Mouse (Mus musculus) midbrain, embryonic 11.5 days (tissue): Measurements from ENCODE around the gene Tpcn1. TPM values are rescaled to one million over a fixed set of nuclear protein-coding genes. Genes with fewer than 3 reads are reported as not detected.

Experiments used
- ATAC-seq: fragments of 200-750 bp; cut with Nextera tagmentation; 2 replicates; pipeline ENCODE4 v1.8.0; 2017; ENCODE audit warnings: moderate TSS enrichment, moderate library complexity; ENCODE audit not compliant: low FRiP score
- DNase-seq: peaks from one replicate; pipeline ENCODE4 v3.0.0; 2015; ENCODE audit warnings: low spot score; ENCODE audit errors: missing footprints
- H3K27ac ChIP-seq: fragments of 300-500 bp; sonication (generic); 2 replicates; pipeline ENCODE4 v1.5.1; 2014; ENCODE audit warnings: low read depth, low read length
- H3K27me3 ChIP-seq: fragments of 300-500 bp; sonication (generic); 2 replicates; pipeline ENCODE4 v1.6.1; 2014; ENCODE audit warnings: mild to moderate bottlenecking, low read length, moderate library complexity, mixed read lengths; ENCODE audit not compliant: control insufficient read depth, insufficient read depth
- H3K36me3 ChIP-seq: fragments of 300-500 bp; sonication (generic); 2 replicates; pipeline ENCODE4 v1.6.1; 2014; ENCODE audit warnings: mild to moderate bottlenecking, low read length, moderate library complexity, mixed read lengths; ENCODE audit not compliant: control insufficient read depth, insufficient read depth
- H3K4me1 ChIP-seq: fragments of 300-500 bp; sonication (generic); 2 replicates; pipeline ENCODE4 v1.6.1; 2014; ENCODE audit warnings: low read length; ENCODE audit not compliant: control insufficient read depth, insufficient read depth
- H3K4me2 ChIP-seq: fragments of 300-500 bp; sonication (generic); 2 replicates; pipeline ENCODE4 v1.6.1; 2014; ENCODE audit warnings: mild to moderate bottlenecking, moderate library complexity
- H3K4me3 ChIP-seq: fragments of 300-500 bp; sonication (generic); 2 replicates; pipeline ENCODE4 v1.5.1; 2014; ENCODE audit warnings: low read depth, low read length
- H3K9ac ChIP-seq: fragments of 300-500 bp; sonication (generic); 2 replicates; pipeline ENCODE4 v1.6.1; 2014; ENCODE audit warnings: low read length
- H3K9me3 ChIP-seq: fragments of 300-500 bp; sonication (generic); 2 replicates; pipeline ENCODE4 v1.6.1; 2016; ENCODE audit warnings: low read length; ENCODE audit not compliant: control insufficient read depth
- WGBS: fragments of 180-500 bp; shearing (Covaris S2); extraction: QIAGEN DNeasy Blood & Tissue Kit; methylation state at CpG from one replicate; pipeline ENCODE4 v1.1.7; 2014; 5-methylcytosine and 5-hydroxymethylcytosine counted together
- polyA plus RNA-seq: library from polyadenylated mRNA; unstranded; fragments of >200 nt; fragmentation: Nextera tagmentation; extraction: Ambion mirVana; gene quantifications from 2 replicates; pipeline ENCODE4 v1.2.1, GENCODE M21; 2014

The Tpcn1 gene
- polyA plus RNA-seq, 1 experiment from 2014 or later = 10.8 TPM

DNA sequence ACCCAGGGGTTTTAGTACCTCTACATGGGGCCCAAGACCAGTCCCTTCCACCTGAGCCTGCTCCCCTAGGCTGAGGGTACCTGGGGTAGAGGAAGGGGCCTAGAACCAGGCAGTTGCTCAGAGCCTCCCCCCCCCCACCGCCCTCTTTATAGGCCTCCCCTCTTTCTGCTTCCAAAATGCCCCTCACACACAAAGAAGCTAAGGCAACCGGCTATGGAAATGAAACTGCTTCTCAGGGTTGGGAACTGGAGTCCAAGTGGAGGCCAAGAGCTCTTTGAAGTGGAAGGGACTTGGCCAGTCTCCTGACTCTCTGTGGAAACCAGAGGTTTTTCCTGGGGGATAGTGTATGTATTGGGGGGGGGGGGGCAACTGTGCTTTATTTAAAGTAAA, 53.8 kb downstream of the Tpcn1 start:
- ATAC-seq (no peak), DNase-seq (no peak)
- Histone ChIP-seq H3K9ac (no peak overlapping the region), H3K9me3 (no peaks in the 10 kb centered on the region), H3K4me2 (no peak overlapping the region), H3K4me3 (no peak overlapping the region), H3K36me3 (no peaks in the 10 kb centered on the region), H3K4me1 (no peaks in the 10 kb centered on the region), H3K27me3 (no peaks in the 10 kb centered on the region), H3K27ac (no peak overlapping the region)
- WGBS = 60% methylated on average over 2 of the region's 2 CpGs

DNA sequence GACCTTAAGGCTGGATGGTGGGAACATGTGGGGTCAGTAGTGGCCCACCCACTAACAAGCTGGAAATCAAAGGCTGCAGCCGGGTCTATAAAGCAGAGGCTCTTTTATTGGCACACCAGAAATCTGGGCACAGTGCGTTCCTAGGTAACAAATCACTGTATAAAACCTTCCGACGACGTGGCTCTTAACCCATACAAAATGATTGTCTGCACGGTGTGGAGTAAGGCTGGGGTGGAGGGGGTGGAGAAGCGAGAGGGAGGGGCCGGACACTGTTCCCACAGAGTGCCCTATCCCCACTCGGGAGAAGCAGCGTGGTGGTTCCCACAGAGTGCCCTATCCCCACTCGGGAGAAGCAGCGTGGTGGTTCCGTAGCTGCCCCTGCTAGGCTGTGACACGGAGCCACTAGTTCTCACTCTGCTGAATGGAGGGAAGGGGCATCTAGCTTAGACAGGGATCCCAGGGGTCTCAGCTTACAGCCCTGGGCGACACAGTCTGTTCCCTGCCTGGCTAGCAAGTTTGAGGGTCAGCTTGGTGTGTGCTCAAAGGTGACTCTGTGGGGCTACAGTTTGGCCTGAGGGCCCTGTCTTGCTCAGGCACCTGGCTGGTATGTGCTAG, 54.3 kb downstream of the Tpcn1 start:
- no peaks in the 10 kb centered on the region for H3K36me3 ChIP-seq
- no peaks in the 10 kb centered on the region for H3K4me1 ChIP-seq
- H3K27me3 ChIP-seq = no peaks in the 10 kb centered on the region
- no peak overlapping the region for H3K27ac ChIP-seq
- H3K9me3 ChIP-seq = no peaks in the 10 kb centered on the region
- DNase-seq (no peak), ATAC-seq (no peak)
- no peak overlapping the region for H3K9ac ChIP-seq
- no peak overlapping the region for H3K4me3 ChIP-seq
- no peak overlapping the region for H3K4me2 ChIP-seq
- WGBS = 75% methylated on average over 15 of the region's 15 CpGs

GRCm38 (mm10) chr5:120531631-120532030, 56.8 kb downstream of the Tpcn1 start:
- Histone ChIP-seq H3K9me3 (no peaks in the 10 kb centered on the region), H3K4me2 (no peak overlapping the region), H3K9ac (no peak overlapping the region), H3K4me1 (no peaks in the 10 kb centered on the region), H3K36me3 (no peaks in the 10 kb centered on the region), H3K27ac (no peak overlapping the region), H3K4me3 (no peak overlapping the region), H3K27me3 (no peaks in the 10 kb centered on the region)
- no peak for DNase-seq
- ATAC-seq = no peak
- whole genome bisulfite sequencing = 88% methylated on average over 8 of the region's 8 CpGs

DNA sequence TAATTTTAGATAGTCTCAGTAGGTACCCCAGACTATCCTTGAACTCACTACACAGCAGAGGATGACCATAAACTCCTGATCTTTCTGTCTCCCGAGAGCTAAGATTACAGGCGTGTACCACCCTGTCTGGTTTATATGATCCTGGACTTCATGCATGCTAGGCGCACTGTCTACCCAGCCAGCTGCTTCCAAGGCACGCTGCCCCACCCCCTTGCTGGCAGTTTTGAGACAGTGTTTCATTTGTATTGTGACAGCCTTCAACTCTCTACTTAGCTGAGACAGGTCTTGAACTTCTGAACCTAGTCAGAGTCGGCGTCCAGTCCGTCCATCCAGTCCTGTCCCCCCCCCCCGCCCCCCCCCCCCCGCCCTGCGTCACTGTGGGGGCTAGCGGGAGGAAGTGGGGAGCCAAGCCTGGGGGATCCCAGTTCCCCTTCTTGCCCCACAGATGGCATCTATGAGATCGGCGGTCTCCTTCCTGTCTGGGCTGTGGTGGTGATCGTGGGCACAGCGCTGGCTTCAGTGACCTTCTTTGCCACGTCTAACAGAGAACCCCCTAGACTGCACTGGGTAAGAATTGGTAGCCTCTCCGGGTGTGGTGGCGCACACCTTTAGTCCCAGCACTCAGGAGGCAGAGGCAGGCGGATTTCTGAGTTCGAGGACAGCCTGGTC, 61.0 kb downstream of the Tpcn1 start:
- ATAC-seq (no peak), DNase-seq (no peak)
- H3K4me3 ChIP-seq = no peak overlapping the region
- no peak overlapping the region for H3K4me2 ChIP-seq
- no peak overlapping the region for H3K9ac ChIP-seq
- H3K27me3 ChIP-seq = no peaks in the 10 kb centered on the region
- H3K27ac ChIP-seq = no peak overlapping the region
- H3K4me1 ChIP-seq = no peaks in the 10 kb centered on the region
- no peaks in the 10 kb centered on the region for H3K36me3 ChIP-seq
- WGBS = 95% methylated on average over 17 of the region's 20 CpGs
- H3K9me3 ChIP-seq = no peaks in the 10 kb centered on the region

GRCm38 (mm10) chr5:120526311-120526710, 62.2 kb downstream of the Tpcn1 start:
- no peak overlapping the region for H3K27ac ChIP-seq
- H3K36me3 ChIP-seq = no peaks in the 10 kb centered on the region
- no peak overlapping the region for H3K9ac ChIP-seq
- H3K9me3 ChIP-seq = no peaks in the 10 kb centered on the region
- 72% methylated on average over 9 of the region's 11 CpGs for WGBS
- H3K4me3 ChIP-seq = no peak overlapping the region
- no peak overlapping the region for H3K4me2 ChIP-seq
- no peak for DNase-seq
- ATAC-seq = no peak
- no peaks in the 10 kb centered on the region for H3K27me3 ChIP-seq
- no peaks in the 10 kb centered on the region for H3K4me1 ChIP-seq

DNA sequence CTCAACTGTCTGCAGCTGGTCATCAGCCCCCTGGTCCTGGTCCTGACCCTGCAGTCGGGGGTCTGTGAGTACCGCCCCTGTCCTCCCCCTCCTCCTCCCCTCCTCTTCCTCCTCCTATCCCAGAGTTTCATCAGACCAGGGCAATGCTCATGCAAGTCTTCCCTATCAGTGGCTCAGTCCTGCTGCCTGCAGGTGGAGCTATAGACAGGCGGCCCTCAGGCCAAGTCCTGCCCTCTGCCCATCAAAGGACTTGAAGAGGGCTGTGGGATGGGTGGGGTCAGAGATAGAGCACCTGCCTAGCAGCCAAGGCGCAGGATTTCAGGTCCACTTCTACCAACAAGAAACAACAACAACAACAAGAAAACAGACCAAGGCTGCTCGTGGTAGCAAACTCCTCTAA, 62.7 kb downstream of the Tpcn1 start:
- no peak for ATAC-seq
- 34% methylated on average over 5 of the region's 5 CpGs for WGBS
- no peak overlapping the region for H3K9ac ChIP-seq
- H3K27ac ChIP-seq = no peak overlapping the region
- no peaks in the 10 kb centered on the region for H3K9me3 ChIP-seq
- no peak for DNase-seq
- no peak overlapping the region for H3K4me3 ChIP-seq
- no peaks in the 10 kb centered on the region for H3K36me3 ChIP-seq
- no peak overlapping the region for H3K4me2 ChIP-seq
- no peaks in the 10 kb centered on the region for H3K27me3 ChIP-seq
- no peaks in the 10 kb centered on the region for H3K4me1 ChIP-seq

- no peak overlapping the region for H3K4me3 ChIP-seq
- no peak overlapping the region for H3K9ac ChIP-seq
- H3K27ac ChIP-seq = no peak overlapping the region
- 91% methylated on average over 2 of the region's 2 CpGs for WGBS
- DNase-seq = no peak
- no peaks in the 10 kb centered on the region for H3K9me3 ChIP-seq
- no peaks in the 10 kb centered on the region for H3K4me1 ChIP-seq
- H3K36me3 ChIP-seq = no peaks in the 10 kb centered on the region
- H3K4me2 ChIP-seq = no peak overlapping the region
- no peak for ATAC-seq
- no peaks in the 10 kb centered on the region for H3K27me3 ChIP-seq
These were observed 63.7 kb downstream of the Tpcn1 start for GRCm38 (mm10) chr5:120524736-120525135.

- H3K9me3 ChIP-seq = no peaks in the 10 kb centered on the region
- H3K27me3 ChIP-seq = no peaks in the 10 kb centered on the region
- 81% methylated on average over 3 of the region's 3 CpGs for WGBS
- no peaks in the 10 kb centered on the region for H3K4me1 ChIP-seq
- no peak overlapping the region for H3K27ac ChIP-seq
- no peak overlapping the region for H3K4me2 ChIP-seq
- no peak for DNase-seq
- H3K4me3 ChIP-seq = no peak overlapping the region
- H3K36me3 ChIP-seq = no peaks in the 10 kb centered on the region
- H3K9ac ChIP-seq = no peak overlapping the region
- no peak for ATAC-seq
These were observed 65.8 kb downstream of the Tpcn1 start for GRCm38 (mm10) chr5:120522649-120523048.

- Histone ChIP-seq H3K4me2 (no peak overlapping the region), H3K9ac (no peak overlapping the region), H3K4me3 (no peak overlapping the region), H3K9me3 (no peaks in the 10 kb centered on the region), H3K27me3 (no peaks in the 10 kb centered on the region), H3K4me1 (peaks cover 4% of the 10 kb centered on the region), H3K36me3 (no peaks in the 10 kb centered on the region), H3K27ac (no peak overlapping the region)
- 60% methylated on average over 9 of the region's 9 CpGs for WGBS
- no peak for DNase-seq
- no peak for ATAC-seq
These were observed 70.9 kb downstream of the Tpcn1 start for GRCm38 (mm10) chr5:120517552-120517951.
